In the genomic region with DNA sequence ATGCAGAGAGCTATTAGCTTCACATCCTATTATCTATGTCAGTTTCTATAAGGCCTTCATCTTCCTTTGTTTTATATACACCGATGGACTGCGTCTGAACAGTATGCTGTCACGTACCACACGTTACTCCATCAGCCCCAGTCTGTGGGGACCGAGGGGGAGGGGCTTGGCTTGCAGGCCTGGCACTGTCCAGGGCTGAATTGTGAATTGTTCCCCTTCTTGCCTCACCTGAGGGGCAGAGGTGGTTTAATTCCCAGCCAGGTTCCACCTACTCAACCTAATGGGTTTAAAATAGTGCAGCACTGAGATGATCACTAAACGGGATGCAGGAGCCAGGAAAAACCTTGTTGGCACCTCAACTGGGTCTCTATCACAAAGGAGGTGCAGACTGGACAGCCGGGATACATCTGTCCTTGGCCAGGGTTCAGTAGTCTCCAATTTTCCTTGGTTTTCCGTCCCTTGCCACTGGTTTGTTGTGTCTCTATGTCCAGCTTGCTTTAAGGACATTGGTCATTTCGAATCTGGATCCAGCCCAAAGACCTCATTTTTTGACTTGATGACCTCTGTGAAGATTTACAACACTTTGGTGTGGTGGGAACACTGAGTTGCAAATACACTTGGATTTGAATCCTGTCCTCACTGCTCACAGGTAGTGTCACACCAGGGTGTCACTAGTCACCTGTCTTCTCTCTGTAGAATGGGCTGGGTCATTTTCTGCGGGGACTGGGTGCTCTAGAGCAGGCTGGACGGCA, we compare ENCODE assay signal across 16 mouse cellular contexts. TPM values are rescaled to one million over a fixed set of nuclear protein-coding genes. Genes with fewer than 3 reads are reported as not detected.
DNase-seq lines count a peak whose midpoint lies in the region; ATAC-seq and TF ChIP-seq lines count a peak whose summit lies in the region.
"Had no signal": no experiment of that assay in that cellular context is flagged by ENCODE, and none has a peak within 500 bp of the region (broad histone marks: within the 10 kb centered on the region; RNA-seq: fewer than 3 reads in every experiment).

No protein-coding gene starts in this region.

- peak overlapping the region; percentile 100; the same call in 1 of the 2 replicates for H3K27ac ChIP-seq in lung, postnatal 0 days (ENCODE audit: low read length)
- H3K27ac ChIP-seq: forebrain, embryonic 15.5 days; hindbrain, embryonic 10.5 days; hindbrain, embryonic 15.5 days had no signal

- H3K9ac ChIP-seq in lung, postnatal 0 days (replicated peaks; ENCODE audit: low read depth) = no peak overlapping the region
- H3K9ac ChIP-seq: embryonic facial prominence, embryonic 15.5 days; forebrain, embryonic 15.5 days; heart, embryonic 12.5 days; hindbrain, embryonic 15.5 days had no signal

- no peaks in the 10 kb centered on the region for H3K27me3 ChIP-seq in lung, postnatal 0 days (replicated peaks; ENCODE audit: insufficient read depth, low read length)
- H3K27me3 ChIP-seq: embryonic facial prominence, embryonic 15.5 days; forebrain, embryonic 15.5 days; heart, embryonic 12.5 days; hindbrain, embryonic 15.5 days had no signal

- TF ChIP-seq EP300 in lung, postnatal 0 days (IDR thresholded peaks at IDR 0.05) = no peak

- 78% methylated on average over 11 of the region's 11 CpGs for WGBS in lung, postnatal 0 days

- no peaks in the 10 kb centered on the region for H3K36me3 ChIP-seq in lung, postnatal 0 days (ENCODE audit: insufficient read depth, low read length)
- H3K36me3 ChIP-seq: embryonic facial prominence, embryonic 15.5 days; forebrain, embryonic 15.5 days; heart, embryonic 12.5 days; hindbrain, embryonic 10.5 days; hindbrain, embryonic 15.5 days had no signal

- H3K4me3 ChIP-seq in lung, postnatal 0 days (ENCODE audit: low read depth, low read length) = no peak overlapping the region
- H3K4me3 ChIP-seq: embryonic facial prominence, embryonic 15.5 days; forebrain, embryonic 15.5 days; hindbrain, embryonic 10.5 days had no signal

- H3K4me2 ChIP-seq in lung, postnatal 0 days (replicated peaks; ENCODE audit: low read depth, low read length) = no peak overlapping the region
- H3K4me2 ChIP-seq: embryonic facial prominence, embryonic 15.5 days; forebrain, embryonic 15.5 days; heart, embryonic 12.5 days; hindbrain, embryonic 15.5 days had no signal

- no peak for ATAC-seq in lung, postnatal 0 days
- ATAC-seq: forebrain, embryonic 15.5 days; inflammation-experienced regulatory T-cells, adult 6 months; intestine, postnatal 0 days had no signal

- peak; percentile 48 for DNase-seq in adrenal gland, postnatal 14 days
- DNase-seq in adrenal gland, postnatal 4 days (ENCODE audit: low spot score in 2 of 2) = no peak
- peak; percentile 55 for DNase-seq in cerebellum, adult 9-11 months
- DNase-seq in cerebellum, postnatal 36 days = no peak
- DNase-seq in lung, postnatal 0 days (ENCODE audit: low spot score) = no peak
- no peak for DNase-seq in lung, postnatal 25 days (ENCODE audit: low spot score)
- no peak for DNase-seq in layer of hippocampus, adult 18-20 months (ENCODE audit: low spot score in 2 of 2)
- DNase-seq: embryo, embryonic 11 days; gastrocnemius, postnatal 14 days had no signal

- TF ChIP-seq CTCF in lung, postnatal 0 days (IDR thresholded peaks at IDR 0.05) = no peak

- H3K9me3 ChIP-seq in lung, postnatal 0 days (ENCODE audit: low read length) = no peaks in the 10 kb centered on the region
- H3K9me3 ChIP-seq: embryonic facial prominence, embryonic 15.5 days; forebrain, embryonic 15.5 days; heart, embryonic 12.5 days; hindbrain, embryonic 10.5 days; hindbrain, embryonic 15.5 days had no signal

- H3K4me1 ChIP-seq in lung, postnatal 0 days (ENCODE audit: insufficient read depth, low read depth, low read length) = peaks cover 7% of the 10 kb centered on the region

RNA-seq across cellular contexts. Expression of gene Dyrk1a, which starts 2.8 kb away (rescaled TPM):
- 61.3 and 65.3 TPM in 2 replicates for total RNA-seq in adrenal gland, postnatal 14 days (2021)
- 10 to 100 TPM; 86.3 to 92.5 TPM for total RNA-seq in adrenal gland, postnatal 4 days (2021)
- polyA plus RNA-seq in lung, postnatal 0 days (2015; fragmentation: Nextera tagmentation; extraction: Ambion mirVana) = 7.7 and 8.0 TPM in 2 replicates
- 10 to 100 TPM; 86.6 to 93.2 TPM for total RNA-seq in layer of hippocampus, adult 18-20 months (2021)

RNA-seq across cellular contexts. Expression of gene Vps26c, which starts 40.4 kb away (rescaled TPM):
- 49.1 and 50.4 TPM in 2 replicates for total RNA-seq in adrenal gland, postnatal 14 days (2021)
- 10 to 100 TPM; 54.8 to 62.6 TPM for total RNA-seq in adrenal gland, postnatal 4 days (2021)
- 46.6 and 47.5 TPM in 2 replicates for polyA plus RNA-seq in lung, postnatal 0 days (2015; fragmentation: Nextera tagmentation; extraction: Ambion mirVana)
- total RNA-seq in layer of hippocampus, adult 18-20 months (2021) = 10 to 100 TPM; 34.7 to 37.9 TPM

Comparison
In these comparisons a context has a peak if more than half of its experiments do, and no peak if none do; other contexts are left out.
1. DNase-seq: peak in adrenal gland, postnatal 14 days (single experiment) and cerebellum, adult 9-11 months (single experiment); none in adrenal gland, postnatal 4 days (0 of 2), cerebellum, postnatal 36 days (0 of 2), lung, postnatal 0 days (single experiment), lung, postnatal 25 days (single experiment) and layer of hippocampus, adult 18-20 months (0 of 2).